Mouse (Mus musculus): ENCODE measurements around the gene Afap1l2.

GRCm38 (mm10) chr19:57026501-57026900, 18.5 kb upstream of the Afap1l2 start:
- TF ChIP-seq POLR2A (IDR thresholded peaks at IDR 0.05; ENCODE audit: low read depth, low read length) = no peak
- no peak for TF ChIP-seq USF1 (IDR thresholded peaks at IDR 0.05; ENCODE audit: low read depth, low read length)
- no peak for TF ChIP-seq IRF4 (IDR thresholded peaks at IDR 0.05; ENCODE audit: low read depth, low read length)
- no peak for TF ChIP-seq CTCF (conservative IDR thresholded peaks at IDR 0.05 in 1 of 2, IDR thresholded peaks at IDR 0.05 in 1 of 2; ENCODE audit: low read depth in 2 of 2, low read length in 2 of 2)
- no peak for TF ChIP-seq CHD2 (IDR thresholded peaks at IDR 0.05; ENCODE audit: low read length)
- TF ChIP-seq MAFK (IDR thresholded peaks at IDR 0.05; ENCODE audit: insufficient replicate concordance, low read length) = no peak
- no peak for TF ChIP-seq NRF1 (IDR thresholded peaks at IDR 0.05; ENCODE audit: low read depth, low read length)
- no peak for TF ChIP-seq ELF1 (IDR thresholded peaks at IDR 0.05; ENCODE audit: low read depth, low read length)
- TF ChIP-seq EP300 (IDR thresholded peaks at IDR 0.05; ENCODE audit: low read length) = no peak
- TF ChIP-seq MAX (IDR thresholded peaks at IDR 0.05; ENCODE audit: low read length) = no peak
- no peak for TF ChIP-seq ZC3H11A (IDR thresholded peaks at IDR 0.05; ENCODE audit: low read depth, low read length)
- no peak for TF ChIP-seq POLR2AphosphoS2 (IDR thresholded peaks at IDR 0.05; ENCODE audit: low read depth, low read length)
